Mouse (Mus musculus) hindbrain, embryonic 12.5 days (tissue): ENCODE measurements at regions not wholly inside any gene's neighbourhood (a gene's known extent, or its start where the extent isn't known, plus 50 kb on each side); places are given as distances from the start of the nearest gene placed in this dataset.
"Not testable (repeated sequence)": the region's sequence is repeated elsewhere in the genome, so short reads cannot be mapped to it uniquely, and the experiment has no call there.

Source experiments
- ATAC-seq: fragments of 200-750 bp; cut with Nextera tagmentation; 2 replicates; pipeline ENCODE4 v1.8.0; 2017; ENCODE audit warnings: moderate TSS enrichment; ENCODE audit not compliant: low FRiP score
- H3K27ac ChIP-seq: fragments of 300-500 bp; sonication (generic); 2 replicates; pipeline ENCODE4 v1.5.1; 2016; ENCODE audit warnings: mild to moderate bottlenecking
- H3K27me3 ChIP-seq: fragments of 300-500 bp; sonication (generic); 2 replicates; pipeline ENCODE4 v1.6.1; 2016; ENCODE audit warnings: mild to moderate bottlenecking
- H3K36me3 ChIP-seq: fragments of 300-500 bp; sonication (generic); 2 replicates; pipeline ENCODE4 v1.6.1; 2016; ENCODE audit warnings: mild to moderate bottlenecking
- H3K4me1 ChIP-seq: fragments of 300-500 bp; sonication (generic); 2 replicates; pipeline ENCODE4 v1.6.1; 2016
- H3K4me2 ChIP-seq: fragments of 300-500 bp; sonication (generic); replicated peaks from 2 replicates; pipeline ENCODE4 v1.6.1; 2016; ENCODE audit warnings: mild to moderate bottlenecking
- H3K4me3 ChIP-seq: fragments of 300-500 bp; sonication (generic); 2 replicates; pipeline ENCODE4 v1.5.1; 2016; ENCODE audit warnings: mild to moderate bottlenecking
- H3K9ac ChIP-seq: fragments of 300-500 bp; sonication (generic); 2 replicates; pipeline ENCODE4 v1.6.1; 2016; ENCODE audit warnings: mild to moderate bottlenecking, moderate library complexity
- H3K9me3 ChIP-seq: fragments of 300-500 bp; sonication (generic); replicated peaks from 2 replicates; pipeline ENCODE4 v1.6.1; 2016; ENCODE audit warnings: mild to moderate bottlenecking
- WGBS: fragments of 180-500 bp; shearing (Covaris S2); methylation state at CpG from one replicate; pipeline ENCODE4 v1.1.7; 2016; 5-methylcytosine and 5-hydroxymethylcytosine counted together

GRCm38 (mm10) chr13:16435436-16435835 is 423.8 kb downstream of the Inhba start:
- WGBS = 88% methylated on average over 2 of the region's 2 CpGs
- Histone ChIP-seq H3K9me3 (no peaks in the 10 kb centered on the region), H3K4me3 (no peak overlapping the region), H3K4me1 (no peaks in the 10 kb centered on the region), H3K27me3 (no peaks in the 10 kb centered on the region), H3K36me3 (no peaks in the 10 kb centered on the region), H3K27ac (no peak overlapping the region), H3K9ac (no peak overlapping the region), H3K4me2 (no peak overlapping the region)
- no peak for ATAC-seq

GRCm38 (mm10) chr13:16453234-16453633 is 441.6 kb downstream of the Inhba start:
- no peak for ATAC-seq
- Histone ChIP-seq H3K4me2 (no peak overlapping the region), H3K27me3 (no peaks in the 10 kb centered on the region), H3K4me1 (no peaks in the 10 kb centered on the region), H3K4me3 (no peak overlapping the region), H3K9ac (no peak overlapping the region), H3K36me3 (no peaks in the 10 kb centered on the region), H3K9me3 (no peaks in the 10 kb centered on the region), H3K27ac (no peak overlapping the region)

- no peaks in the 10 kb centered on the region for H3K36me3 ChIP-seq
- H3K4me3 ChIP-seq = no peak overlapping the region
- no peak for ATAC-seq
- no peaks in the 10 kb centered on the region for H3K27me3 ChIP-seq
- no peak overlapping the region for H3K4me2 ChIP-seq
- no peak overlapping the region for H3K9ac ChIP-seq
- no peaks in the 10 kb centered on the region for H3K9me3 ChIP-seq
- no peaks in the 10 kb centered on the region for H3K4me1 ChIP-seq
- 80% methylated on average over 2 of the region's 2 CpGs for WGBS
- no peak overlapping the region for H3K27ac ChIP-seq
Measured at GRCm38 (mm10) chr13:16459743-16460142, 448.1 kb downstream of the Inhba start.

- 94% methylated on average over 2 of the region's 2 CpGs for WGBS
- Histone ChIP-seq H3K9ac (no peak overlapping the region), H3K36me3 (no peaks in the 10 kb centered on the region), H3K27ac (no peak overlapping the region), H3K27me3 (no peaks in the 10 kb centered on the region), H3K4me3 (no peak overlapping the region), H3K4me2 (no peak overlapping the region), H3K9me3 (no peaks in the 10 kb centered on the region), H3K4me1 (no peaks in the 10 kb centered on the region)
- ATAC-seq = no peak
Measured at GRCm38 (mm10) chr13:16461681-16462080, 450.0 kb downstream of the Inhba start.

GRCm38 (mm10) chr13:16464823-16465222 is 453.2 kb downstream of the Inhba start:
- WGBS = 85% methylated on average over 1 of the region's 1 CpGs
- Histone ChIP-seq H3K9ac (no peak overlapping the region), H3K36me3 (no peaks in the 10 kb centered on the region), H3K27me3 (no peaks in the 10 kb centered on the region), H3K27ac (no peak overlapping the region), H3K4me3 (no peak overlapping the region), H3K9me3 (no peaks in the 10 kb centered on the region), H3K4me1 (no peaks in the 10 kb centered on the region), H3K4me2 (no peak overlapping the region)
- no peak for ATAC-seq

- Histone ChIP-seq H3K27me3 (no peaks in the 10 kb centered on the region), H3K4me1 (no peaks in the 10 kb centered on the region), H3K9ac (no peak overlapping the region), H3K4me2 (no peak overlapping the region), H3K9me3 (no peaks in the 10 kb centered on the region), H3K36me3 (no peaks in the 10 kb centered on the region), H3K4me3 (no peak overlapping the region), H3K27ac (no peak overlapping the region)
- 65% methylated on average over 1 of the region's 1 CpGs for WGBS
- no peak for ATAC-seq
Measured at GRCm38 (mm10) chr13:16465317-16465716, 453.7 kb downstream of the Inhba start.

GRCm38 (mm10) chr13:16465812-16466211 is 454.2 kb downstream of the Inhba start:
- Histone ChIP-seq H3K4me1 (no peaks in the 10 kb centered on the region), H3K9ac (no peak overlapping the region), H3K4me2 (no peak overlapping the region), H3K27me3 (no peaks in the 10 kb centered on the region), H3K27ac (no peak overlapping the region), H3K36me3 (no peaks in the 10 kb centered on the region), H3K4me3 (no peak overlapping the region), H3K9me3 (no peaks in the 10 kb centered on the region)
- ATAC-seq = no peak
- 91% methylated on average over 1 of the region's 1 CpGs for WGBS

GRCm38 (mm10) chr13:16476515-16476914 is 464.9 kb downstream of the Inhba start:
- Histone ChIP-seq H3K4me3 (no peak overlapping the region), H3K9ac (no peak overlapping the region), H3K4me1 (no peaks in the 10 kb centered on the region), H3K27me3 (no peaks in the 10 kb centered on the region), H3K27ac (no peak overlapping the region), H3K4me2 (no peak overlapping the region), H3K9me3 (no peaks in the 10 kb centered on the region), H3K36me3 (no peaks in the 10 kb centered on the region)
- 87% methylated on average over 1 of the region's 1 CpGs for WGBS
- ATAC-seq = no peak

GRCm38 (mm10) chr13:16487292-16487691 is 475.6 kb downstream of the Inhba start:
- H3K4me2 ChIP-seq = no peak overlapping the region
- no peak overlapping the region for H3K9ac ChIP-seq
- H3K27ac ChIP-seq = no peak overlapping the region
- H3K9me3 ChIP-seq = no peaks in the 10 kb centered on the region
- no peaks in the 10 kb centered on the region for H3K36me3 ChIP-seq
- no peaks in the 10 kb centered on the region for H3K27me3 ChIP-seq
- no peak overlapping the region for H3K4me3 ChIP-seq
- no peaks in the 10 kb centered on the region for H3K4me1 ChIP-seq
- no peak for ATAC-seq

- 50% methylated on average over 6 of the region's 6 CpGs for WGBS
- not testable (repeated sequence) for H3K27me3 ChIP-seq, ATAC-seq, H3K9me3 ChIP-seq, H3K4me2 ChIP-seq, H3K4me3 ChIP-seq, H3K4me1 ChIP-seq, H3K36me3 ChIP-seq, H3K27ac ChIP-seq, H3K9ac ChIP-seq
Measured at GRCm38 (mm10) chr13:16490680-16491079, 479.0 kb downstream of the Inhba start.

- Histone ChIP-seq H3K36me3 (no peaks in the 10 kb centered on the region), H3K9me3 (no peaks in the 10 kb centered on the region), H3K27me3 (no peaks in the 10 kb centered on the region), H3K4me3 (no peak overlapping the region), H3K9ac (no peak overlapping the region), H3K4me1 (no peaks in the 10 kb centered on the region), H3K4me2 (no peak overlapping the region), H3K27ac (no peak overlapping the region)
- no peak for ATAC-seq
- 55% methylated on average over 1 of the region's 1 CpGs for WGBS
Measured at GRCm38 (mm10) chr13:16498052-16498451, 486.4 kb downstream of the Inhba start.

GRCm38 (mm10) chr13:16512876-16513275 is 501.2 kb downstream of the Inhba start:
- WGBS = 77% methylated on average over 4 of the region's 4 CpGs
- ATAC-seq = no peak

GRCm38 (mm10) chr13:16515195-16515594 is 503.5 kb downstream of the Inhba start:
- ATAC-seq = no peak
- no peaks in the 10 kb centered on the region for H3K36me3 ChIP-seq
- no peak overlapping the region for H3K4me2 ChIP-seq
- H3K9ac ChIP-seq = no peak overlapping the region
- no peaks in the 10 kb centered on the region for H3K9me3 ChIP-seq
- H3K27me3 ChIP-seq = no peaks in the 10 kb centered on the region
- no peak overlapping the region for H3K27ac ChIP-seq
- no peak overlapping the region for H3K4me3 ChIP-seq
- no peaks in the 10 kb centered on the region for H3K4me1 ChIP-seq

More at GRCm38 (mm10) chr13:16512876-16513275, 501.2 kb downstream of the Inhba start:
- Histone ChIP-seq H3K4me3 (no peak overlapping the region), H3K9me3 (no peaks in the 10 kb centered on the region), H3K27ac (no peak overlapping the region), H3K36me3 (no peaks in the 10 kb centered on the region), H3K27me3 (no peaks in the 10 kb centered on the region), H3K4me2 (no peak overlapping the region), H3K9ac (no peak overlapping the region), H3K4me1 (no peaks in the 10 kb centered on the region)

- ATAC-seq = no peak
- no peak overlapping the region for H3K9ac ChIP-seq
- no peaks in the 10 kb centered on the region for H3K27me3 ChIP-seq
- WGBS = 55% methylated on average over 5 of the region's 5 CpGs
- H3K4me2 ChIP-seq = no peak overlapping the region
- no peaks in the 10 kb centered on the region for H3K4me1 ChIP-seq
- H3K27ac ChIP-seq = no peak overlapping the region
- H3K36me3 ChIP-seq = no peaks in the 10 kb centered on the region
- no peaks in the 10 kb centered on the region for H3K9me3 ChIP-seq
- no peak overlapping the region for H3K4me3 ChIP-seq
Measured at GRCm38 (mm10) chr13:16529036-16529435, 517.4 kb downstream of the Inhba start.
